Mouse (Mus musculus): ENCODE results near the gene Cfap97.

Gene Cfap97

DNA sequence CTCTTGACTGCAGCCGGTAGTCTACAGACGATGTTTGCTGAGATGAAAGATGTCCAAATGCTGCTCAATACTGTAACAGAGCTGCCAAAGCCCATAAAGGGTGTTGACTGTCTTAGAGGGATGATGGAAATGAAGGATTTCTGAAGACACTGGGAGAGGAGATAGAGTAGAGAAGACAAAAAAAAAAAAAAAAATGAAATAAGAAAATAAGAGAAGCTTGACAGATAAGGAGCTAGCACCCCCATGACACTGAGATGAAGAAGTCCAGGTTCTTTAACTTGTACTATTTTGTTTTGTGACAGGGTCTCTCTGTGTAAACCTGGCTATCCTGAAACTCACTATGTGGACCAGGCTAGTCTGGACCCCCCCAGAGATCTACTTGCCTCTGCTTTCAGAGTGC, 1.5 kb downstream of the Cfap97 start:
- no peak for DNase-seq (ENCODE audit: low read depth in 1 of 2, low spot score in 2 of 2)

DNA sequence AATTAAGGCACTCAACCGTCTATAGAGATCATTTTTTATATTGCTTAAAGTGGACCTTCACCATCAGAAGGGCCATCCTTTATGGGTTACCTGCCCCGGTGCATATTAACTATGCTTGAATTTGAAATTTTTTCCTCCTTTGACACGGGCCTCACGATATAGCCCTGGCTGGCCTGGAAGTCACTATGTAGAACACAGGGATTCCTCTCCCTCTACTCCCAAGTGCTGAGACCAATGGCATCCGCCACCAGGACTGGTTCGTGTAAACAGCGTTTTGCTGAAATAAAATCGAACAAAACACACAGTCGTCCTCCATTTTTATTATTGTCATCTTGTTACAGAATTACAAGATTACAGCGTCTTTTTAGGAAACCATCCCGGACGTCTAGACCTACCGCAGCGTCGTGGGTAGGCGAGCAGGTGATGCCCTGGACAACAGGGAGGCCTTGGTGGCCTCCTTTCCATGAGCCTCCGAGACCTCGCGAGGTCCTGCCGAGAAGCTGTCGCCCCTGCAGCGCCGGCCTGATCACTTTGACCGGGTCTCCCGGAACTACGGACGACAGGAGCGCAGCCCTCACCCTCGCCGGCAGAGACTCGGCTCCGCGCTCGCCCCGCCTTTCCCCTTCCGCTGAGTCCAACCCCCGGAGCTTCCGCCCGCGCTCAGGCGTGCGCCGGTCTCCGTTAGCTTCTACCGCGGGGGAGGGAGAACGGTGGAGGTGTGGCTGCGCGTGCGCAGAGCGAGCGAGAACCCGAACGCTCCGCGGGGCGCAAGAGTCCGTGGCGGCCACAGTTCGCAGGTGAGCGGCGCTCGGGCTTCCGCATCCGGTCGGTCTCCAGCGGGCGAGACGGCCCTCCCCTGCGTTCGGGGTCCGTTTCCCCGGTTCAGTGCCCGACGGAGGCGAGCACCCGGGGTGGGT, 11.6 kb downstream of the Cfap97 start:
- DNase-seq (ENCODE audit: low read depth in 1 of 2, low spot score in 2 of 2) = peak; percentile 77 to 84

DNA sequence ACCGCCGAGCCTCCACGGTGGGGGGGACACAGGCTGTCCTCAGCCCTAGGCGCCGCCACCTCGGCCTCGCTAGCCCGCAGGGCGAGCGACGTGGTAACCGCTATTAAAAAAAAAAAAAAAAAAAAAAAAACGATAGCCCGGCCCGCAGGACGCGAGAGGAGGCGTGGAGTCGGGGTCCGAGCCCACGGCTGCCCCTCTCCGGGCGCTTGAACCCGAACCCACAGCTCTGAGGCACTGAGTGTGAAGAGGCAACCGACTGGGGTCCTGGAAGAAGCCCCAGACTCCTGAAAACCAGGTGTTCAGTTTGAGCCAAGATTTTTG, 12.3 kb downstream of the Cfap97 start:
- no peak for DNase-seq (ENCODE audit: low read depth in 1 of 2, low spot score in 2 of 2)

DNA sequence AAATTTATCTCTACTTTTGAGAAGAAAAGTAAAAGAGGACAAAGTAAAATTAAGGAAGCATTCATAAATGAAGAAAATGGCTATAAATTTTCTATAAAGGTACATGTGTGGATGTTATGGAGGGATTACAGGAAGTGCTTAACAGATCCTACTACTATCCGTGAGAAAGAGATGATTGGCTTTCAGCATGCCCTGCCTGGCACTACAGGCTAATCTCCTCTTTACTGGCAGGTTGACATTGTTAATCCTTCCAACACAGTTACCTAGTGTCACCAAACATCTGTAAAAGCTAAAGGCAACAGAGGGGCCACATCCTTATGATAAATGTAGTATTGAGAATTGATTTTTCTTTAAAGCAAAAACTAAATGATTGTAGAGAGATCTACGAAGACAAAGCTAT, 22.1 kb downstream of the Cfap97 start:
- no peak for DNase-seq (ENCODE audit: low read depth in 1 of 2, low spot score in 2 of 2)

DNA sequence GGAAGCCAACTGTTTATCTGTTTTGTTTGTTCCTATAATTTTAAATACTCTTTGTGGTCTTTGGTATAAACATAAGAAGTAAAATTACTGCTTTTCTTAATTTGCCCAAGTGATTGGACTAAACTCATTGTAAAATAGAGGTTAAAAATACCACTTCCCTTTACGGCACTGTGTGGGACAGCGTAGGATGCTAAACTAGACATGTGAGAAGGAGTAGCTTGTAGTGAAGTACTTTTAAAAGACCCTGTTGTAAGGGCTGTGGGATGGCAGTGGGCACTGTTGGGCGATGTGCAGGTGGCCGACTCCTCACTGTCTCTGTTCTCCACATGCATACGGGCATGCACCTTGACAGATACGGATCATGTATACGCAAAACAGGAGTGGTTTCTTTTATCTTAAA, 28.6 kb downstream of the Cfap97 start:
- no peak for DNase-seq (ENCODE audit: low read depth in 1 of 2, low spot score in 2 of 2)

DNA sequence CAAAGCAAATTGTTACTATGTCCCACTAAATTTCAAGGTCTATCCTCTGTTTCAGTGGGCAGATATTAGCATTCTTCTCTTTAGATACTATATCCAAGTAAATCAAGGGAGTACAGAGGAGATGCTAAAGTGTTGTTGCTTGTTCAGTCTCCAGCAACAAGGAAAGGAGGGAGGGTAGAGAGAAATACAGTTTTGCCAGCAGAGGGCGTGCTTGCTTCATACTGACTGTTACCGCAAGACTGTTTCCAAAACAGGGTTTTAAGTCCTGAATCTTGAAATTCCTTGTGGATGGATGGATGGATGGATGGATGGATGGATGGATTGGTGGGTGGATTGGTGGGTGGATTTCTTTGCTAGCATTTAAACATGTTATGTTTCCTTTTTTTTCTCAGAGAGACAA, 33.8 kb downstream of the Cfap97 start:
- no peak for DNase-seq (ENCODE audit: low read depth in 1 of 2, low spot score in 2 of 2)

DNA sequence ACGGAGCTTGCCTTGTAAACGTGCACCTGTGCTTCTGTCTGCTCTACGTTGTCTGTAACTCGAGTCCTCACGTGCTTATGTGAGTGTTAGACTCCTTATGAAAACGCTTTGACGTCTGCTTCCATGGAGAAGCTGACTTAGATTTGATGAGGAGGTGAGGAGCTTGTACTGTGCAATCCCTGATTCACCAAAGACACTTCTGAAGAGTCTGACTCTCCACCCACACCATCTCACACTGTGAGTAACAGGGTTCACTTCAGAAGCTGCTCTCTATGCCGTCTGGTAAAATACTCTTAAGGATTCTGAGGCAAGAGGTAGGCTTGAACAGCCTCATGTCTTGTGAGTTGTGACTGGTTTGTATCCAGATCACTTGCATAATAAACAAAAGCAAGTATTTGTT, 41.5 kb downstream of the Cfap97 start:
- DNase-seq (ENCODE audit: low read depth in 1 of 2, low spot score in 2 of 2) = no peak

DNA sequence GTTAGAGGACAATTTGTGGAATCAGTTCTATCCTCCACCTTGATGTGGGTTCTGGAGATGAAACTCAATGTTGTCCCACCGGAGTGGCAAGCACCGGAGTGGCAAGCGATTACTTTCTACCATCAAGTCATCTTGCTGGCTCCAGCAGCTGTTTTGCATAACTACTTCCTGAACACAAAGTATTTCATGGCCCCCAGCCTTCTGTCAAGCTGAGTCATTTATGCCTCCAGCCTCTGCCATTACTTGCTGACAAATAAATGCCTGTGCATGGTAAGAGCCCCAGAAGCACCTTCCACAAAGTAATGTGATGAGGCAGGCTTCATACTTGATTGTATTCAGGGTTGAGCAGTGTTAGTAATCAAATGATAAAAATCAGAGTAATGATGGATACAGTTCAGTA, 45.3 kb downstream of the Cfap97 start:
- DNase-seq (ENCODE audit: low read depth in 1 of 2, low spot score in 2 of 2) = no peak

DNA sequence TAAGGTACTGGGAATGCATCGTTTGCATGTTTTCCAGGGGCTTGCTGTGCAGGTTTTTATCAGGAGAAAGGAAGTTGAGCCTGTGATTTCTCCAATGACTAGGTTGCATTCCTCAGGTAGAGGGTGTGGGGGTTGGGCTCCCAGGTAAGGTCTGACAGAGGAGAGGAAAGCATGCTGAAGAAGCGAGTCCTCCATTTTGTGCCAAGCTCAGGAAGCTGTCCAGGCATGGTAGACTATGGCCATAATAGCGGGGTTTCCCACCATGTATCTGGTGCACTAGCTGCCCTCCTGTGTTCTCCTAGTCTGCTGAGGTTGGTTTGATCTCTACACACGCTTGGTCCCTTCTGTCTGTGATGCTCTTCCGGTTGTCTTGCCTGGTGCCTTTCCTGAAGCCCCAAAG, 46.1 kb downstream of the Cfap97 start:
- DNase-seq (ENCODE audit: low read depth in 1 of 2, low spot score in 2 of 2) = no peak

DNA sequence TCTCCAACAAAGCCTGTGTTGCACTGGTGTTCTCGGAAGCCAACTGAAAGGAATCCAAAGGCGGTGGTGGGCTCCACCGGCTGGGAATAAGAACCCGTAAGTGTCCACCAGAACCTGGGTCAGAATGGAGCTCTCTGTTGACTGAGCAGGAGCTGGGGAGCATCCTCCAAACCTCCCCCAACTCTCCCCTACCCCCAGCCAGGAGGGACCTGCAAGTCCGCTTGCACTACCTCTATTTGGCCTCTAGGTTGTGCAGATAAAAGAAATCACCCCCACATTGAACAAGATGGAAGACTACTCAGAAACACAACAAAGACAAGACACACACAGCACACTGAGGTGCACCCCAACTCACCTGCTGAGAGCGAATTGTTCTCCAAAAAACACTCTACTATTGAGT, 50.8 kb downstream of the Cfap97 start:
- no peak for DNase-seq (ENCODE audit: low read depth in 1 of 2, low spot score in 2 of 2)

DNA sequence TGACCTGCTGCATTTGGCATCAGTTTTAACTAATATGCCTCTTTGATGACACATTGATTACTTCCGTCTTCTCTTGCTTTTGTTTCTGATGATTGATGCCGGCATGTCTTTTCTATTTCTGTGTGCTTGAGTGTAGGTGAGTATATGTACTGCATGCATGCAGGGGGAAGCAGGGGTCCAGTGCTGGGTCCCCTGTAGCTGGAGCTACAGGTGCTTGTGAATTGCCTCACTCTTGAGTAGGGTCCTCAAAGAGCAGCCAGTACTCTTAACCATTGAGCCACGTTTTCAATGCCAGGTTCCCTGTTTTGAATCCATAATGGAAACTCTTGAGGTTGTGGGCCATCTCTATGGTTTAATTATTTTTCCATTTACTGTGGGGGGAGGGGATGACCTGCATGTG, 52.7 kb downstream of the Cfap97 start:
- DNase-seq (ENCODE audit: low read depth in 1 of 2, low spot score in 2 of 2) = no peak

DNA sequence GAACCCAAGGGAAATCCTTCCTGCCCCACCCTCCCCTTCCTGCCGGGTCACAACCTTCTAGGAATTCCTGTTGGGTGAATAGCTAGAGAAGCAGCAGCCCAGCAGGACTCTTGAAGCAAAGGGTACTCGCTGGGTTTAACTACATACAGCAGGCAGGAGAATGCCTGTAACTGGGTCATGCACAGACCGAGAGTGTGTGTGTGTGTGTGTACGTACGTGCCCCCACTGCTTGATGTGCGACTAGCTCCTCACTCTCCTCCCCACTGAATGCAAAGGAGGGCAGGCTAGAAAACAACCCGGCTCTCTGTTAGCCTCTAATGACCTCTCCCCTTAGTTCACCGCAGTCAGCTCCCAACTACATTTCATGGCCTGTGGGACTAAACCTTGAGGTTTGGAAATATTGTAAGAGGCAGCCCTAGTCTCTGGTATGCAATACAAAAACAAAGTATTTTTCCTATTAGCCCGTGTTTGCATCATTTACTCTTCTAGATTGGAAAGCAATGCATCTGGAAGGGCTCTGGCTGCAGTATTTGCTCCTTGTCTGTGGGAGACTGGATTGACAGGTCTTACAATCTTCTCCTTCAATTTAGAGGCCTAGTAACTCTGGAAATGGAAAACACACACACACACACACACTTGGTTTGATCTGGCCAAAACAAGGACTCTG, 53.5 kb downstream of the Cfap97 start:
- no peak for DNase-seq (ENCODE audit: low read depth in 1 of 2, low spot score in 2 of 2)

DNA sequence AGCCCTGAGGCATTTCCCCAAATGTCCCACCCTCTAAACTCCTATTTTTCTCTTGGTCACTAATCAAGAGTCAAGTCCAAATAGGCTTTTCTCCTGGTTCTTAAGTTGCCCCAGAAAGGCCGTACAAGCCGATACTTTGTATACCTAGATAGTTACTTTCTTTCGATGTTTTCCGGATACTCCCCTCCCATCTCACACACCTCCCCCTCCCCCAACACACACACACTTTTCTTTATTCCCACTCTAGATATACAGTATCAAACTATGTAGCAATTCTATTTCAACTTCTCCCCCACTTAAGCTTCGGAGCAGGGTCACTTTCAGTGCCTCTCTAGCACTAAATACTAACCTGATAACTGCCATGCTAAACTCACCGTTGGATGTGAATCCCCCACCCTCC, 54.5 kb downstream of the Cfap97 start:
- DNase-seq (ENCODE audit: low read depth in 1 of 2, low spot score in 2 of 2) = no peak

DNA sequence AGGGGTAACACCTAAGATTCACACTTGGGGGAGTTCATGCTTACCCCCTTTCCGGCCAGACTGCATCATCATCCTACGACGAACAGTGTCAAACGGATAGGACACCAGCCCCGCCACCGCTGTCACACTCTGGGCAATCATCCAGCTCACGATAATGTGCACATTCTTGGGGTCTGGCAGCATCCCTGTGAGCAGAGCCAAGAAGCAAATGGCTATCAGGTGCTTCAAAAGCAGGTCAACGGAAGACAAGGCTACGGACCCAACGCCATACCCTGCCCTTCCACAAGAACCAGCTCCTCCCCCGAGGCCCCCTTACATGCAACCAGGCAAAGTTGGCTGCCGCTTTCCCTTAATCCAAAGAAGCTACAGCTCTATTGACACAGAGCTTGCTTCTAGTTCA, 56.8 kb downstream of the Cfap97 start:
- DNase-seq (ENCODE audit: low read depth in 1 of 2, low spot score in 2 of 2) = no peak

DNA sequence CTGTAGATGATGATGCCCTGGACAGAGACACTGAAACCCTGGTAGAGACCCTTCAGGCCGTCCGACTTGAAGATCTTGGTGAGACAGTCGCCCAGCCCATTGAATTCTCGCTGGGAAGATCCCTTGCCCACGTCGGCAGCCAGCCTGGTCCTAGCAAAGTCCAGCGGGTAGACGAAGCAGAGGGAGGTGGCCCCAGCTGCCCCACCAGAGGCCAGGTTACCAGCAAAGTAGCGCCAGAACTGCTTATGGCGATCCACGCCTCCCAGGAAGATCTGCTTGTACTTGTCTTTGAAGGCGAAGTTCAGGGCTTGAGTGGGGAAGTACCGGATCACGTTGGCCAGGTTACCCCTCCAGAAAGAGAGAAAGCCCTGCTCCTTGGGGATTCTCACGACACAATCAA, 57.5 kb downstream of the Cfap97 start:
- DNase-seq (ENCODE audit: low read depth in 1 of 2, low spot score in 2 of 2) = no peak

DNA sequence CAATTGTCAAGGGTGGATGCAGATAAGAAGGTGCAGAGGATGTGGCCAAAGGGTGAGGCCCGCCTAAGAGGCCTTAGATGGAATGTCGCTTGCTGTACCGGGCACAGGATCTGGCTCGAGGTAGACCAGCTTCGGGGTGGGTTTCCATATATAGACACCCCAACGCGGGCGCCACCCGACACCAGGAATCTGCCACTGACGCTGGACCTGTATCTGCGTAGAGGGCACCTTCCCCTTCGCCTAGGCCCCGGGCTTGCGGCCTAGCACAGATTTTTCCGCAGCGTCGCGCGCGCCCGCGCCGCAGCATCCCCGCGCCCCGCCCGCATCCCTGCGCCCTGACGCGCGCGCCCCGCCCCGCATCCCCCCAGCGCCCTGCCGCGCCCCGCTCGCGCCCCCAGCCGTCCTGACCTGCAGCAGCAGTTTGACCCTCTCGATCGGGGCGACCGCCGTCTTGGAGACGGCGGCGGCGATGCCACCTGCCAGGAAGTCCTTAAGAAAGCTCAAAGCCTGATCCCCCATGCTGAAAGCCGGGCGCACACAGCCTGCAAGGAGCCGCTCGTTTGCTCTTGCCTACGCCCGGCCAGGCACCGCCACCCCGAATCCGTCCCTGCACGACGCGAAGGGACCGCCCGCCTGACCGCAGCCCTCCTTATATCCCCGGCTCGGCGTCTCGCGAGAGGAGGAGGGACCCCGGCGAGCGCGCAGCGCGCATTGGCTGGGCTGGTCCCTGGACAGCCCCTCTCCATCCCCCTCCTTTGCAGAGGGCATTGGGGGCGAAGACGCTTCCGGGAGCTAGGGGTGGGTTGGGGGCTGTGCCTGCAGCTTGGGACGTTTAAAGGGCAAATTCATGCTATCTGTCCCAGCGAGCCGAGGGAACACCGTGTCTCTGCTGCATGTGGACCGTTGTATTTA, 59.1 kb downstream of the Cfap97 start, which contains the start of gene Slc25a4:
Gene Slc25a4 (minus strand): TSS at position 881 of the 912 bp plus-strand sequence.
- peak; percentile 60 to 70 for DNase-seq (ENCODE audit: low read depth in 1 of 2, low spot score in 2 of 2)

DNA sequence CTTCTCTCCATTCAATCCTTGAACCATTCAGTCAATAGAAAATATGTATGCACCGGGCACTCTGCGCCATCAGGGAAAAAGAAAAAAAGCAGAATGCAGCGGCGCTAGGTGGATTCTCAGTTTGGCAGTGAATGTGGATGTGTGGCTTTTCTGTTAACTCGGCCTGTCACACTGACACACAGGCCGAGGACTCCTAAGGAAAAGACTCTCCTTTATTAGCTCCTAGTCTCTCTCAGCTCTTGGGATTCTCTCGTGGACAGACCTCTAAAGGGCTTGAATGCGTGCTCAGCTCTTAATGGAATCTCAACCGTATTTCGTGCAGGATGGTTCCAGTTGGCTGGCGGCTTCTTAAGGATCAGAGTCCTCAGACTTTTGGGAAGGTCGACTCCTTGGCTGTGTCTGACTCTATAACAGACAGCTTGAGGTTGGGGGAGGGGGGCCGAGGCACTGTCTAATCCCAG, 60.1 kb downstream of the Cfap97 start:
- DNase-seq (ENCODE audit: low read depth in 1 of 2, low spot score in 2 of 2) = no peak

DNA sequence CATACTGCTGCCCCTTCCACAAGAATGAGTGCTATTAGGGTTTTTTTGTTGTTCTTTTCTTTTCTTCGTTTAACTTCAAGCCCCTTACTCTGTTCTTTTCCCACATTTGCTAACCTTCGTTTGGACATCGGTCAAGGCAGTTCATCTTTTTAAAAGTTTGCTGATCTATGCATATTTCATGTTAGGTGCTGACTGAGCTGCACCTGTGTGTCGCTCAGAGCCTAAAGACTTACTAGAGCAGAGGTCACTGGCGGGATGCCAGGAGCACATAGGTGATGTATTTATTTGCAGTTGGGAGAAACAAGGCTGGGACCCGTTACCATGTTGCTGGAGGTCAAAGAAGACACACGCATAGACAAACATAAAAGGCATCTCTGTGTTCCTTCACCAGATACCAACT, 60.6 kb downstream of the Cfap97 start:
- no peak for DNase-seq (ENCODE audit: low read depth in 1 of 2, low spot score in 2 of 2)

DNA sequence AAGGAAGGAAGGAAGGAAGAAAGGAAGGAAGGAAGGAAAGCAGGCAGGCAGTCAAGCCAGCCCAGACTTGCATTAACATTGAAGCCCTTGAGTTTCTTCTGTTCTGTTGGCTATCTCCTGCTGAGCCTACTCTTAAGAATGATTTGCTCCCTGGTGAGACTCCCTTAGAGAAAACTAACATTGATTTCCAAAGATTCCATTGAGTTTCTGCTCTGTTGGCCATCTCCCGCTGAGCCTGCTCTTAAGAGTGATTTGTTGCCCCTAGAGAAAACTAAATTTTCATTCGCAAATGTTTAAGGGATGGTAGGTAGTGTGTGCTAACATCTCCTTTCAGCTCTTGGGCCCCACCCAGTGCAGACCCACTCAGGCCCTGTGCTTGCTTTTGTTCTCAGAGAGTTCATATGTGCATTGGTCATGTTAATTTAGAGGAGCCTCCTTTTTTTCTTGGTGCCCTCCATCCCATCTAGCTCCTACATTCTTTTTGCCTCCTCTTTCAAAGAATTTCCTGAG, 62.5 kb downstream of the Cfap97 start:
- no peak for DNase-seq (ENCODE audit: low read depth in 1 of 2, low spot score in 2 of 2)

DNA sequence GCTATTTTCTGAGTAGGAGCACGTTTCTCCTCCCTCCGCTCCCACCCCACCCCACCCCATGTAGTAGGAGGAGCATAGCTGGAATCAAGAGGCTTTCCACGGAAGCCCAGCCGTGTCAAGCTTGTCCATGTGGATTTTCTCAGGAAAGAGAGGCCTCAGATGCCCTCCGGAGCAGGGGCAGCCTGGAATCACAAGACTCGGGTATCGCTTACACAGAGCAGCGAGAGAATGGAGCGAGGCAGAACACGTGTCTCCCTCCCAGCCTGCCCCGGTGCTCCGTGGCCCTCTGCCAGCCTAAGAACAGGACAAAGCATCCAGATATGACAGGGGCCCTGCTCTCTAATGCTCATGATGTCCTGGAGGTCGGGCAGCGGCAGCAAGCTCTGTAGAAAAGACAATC, 65.3 kb downstream of the Cfap97 start:
- DNase-seq (ENCODE audit: low read depth in 1 of 2, low spot score in 2 of 2) = no peak

DNA sequence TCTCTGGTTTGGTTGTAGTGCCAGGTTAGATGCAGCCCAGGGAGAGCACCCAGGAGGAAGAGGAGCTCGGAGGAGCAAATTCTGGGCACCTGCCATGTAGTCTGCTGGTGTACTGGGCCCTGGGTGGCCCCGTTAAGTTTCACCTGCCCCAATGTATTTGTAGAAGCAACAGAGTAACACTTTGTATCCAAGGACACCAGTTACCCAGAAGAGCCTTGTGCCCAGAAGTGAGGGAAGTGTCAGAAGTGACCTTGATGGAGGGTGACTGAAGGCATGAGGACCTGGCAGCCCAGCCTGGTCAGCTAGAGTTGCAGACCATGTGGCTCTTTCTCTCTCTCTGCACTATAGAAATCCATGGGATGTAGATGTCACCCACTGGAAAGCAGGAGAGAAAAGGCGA, 69.0 kb downstream of the Cfap97 start:
- DNase-seq (ENCODE audit: low read depth in 1 of 2, low spot score in 2 of 2) = no peak
